Mouse (Mus musculus) cerebellum, postnatal 36 days (tissue): Measurements from ENCODE around the gene Ctnnd2.
"Not testable (repeated sequence)": the region's sequence is repeated elsewhere in the genome, so short reads cannot be mapped to it uniquely, and the experiment has no call there.

Source experiments
- DNase-seq, 2 experiments: peaks; one replicate each; pipeline ENCODE4 v3.0.0; 2021 to 2022; ENCODE audit warnings: mixed read lengths in 2 of 2

The Ctnnd2 gene

GRCm38 (mm10) chr15:30172391-30173281 lies at the start of gene Ctnnd2:
Ctnnd2 (plus strand) TSS chr15:30172593.
- peak; percentile 85 to 90 for DNase-seq

- DNase-seq: no peak
Observed at GRCm38 (mm10) chr15:30130705-30131104, 41.7 kb upstream of the Ctnnd2 start.

GRCm38 (mm10) chr15:30139626-30140025 lies 32.8 kb upstream of the Ctnnd2 start:
- not testable (repeated sequence) for DNase-seq

- DNase-seq: no peak
Observed at GRCm38 (mm10) chr15:30145413-30145812, 27.0 kb upstream of the Ctnnd2 start.

- DNase-seq: no peak
Observed at GRCm38 (mm10) chr15:30152176-30152575, 20.2 kb upstream of the Ctnnd2 start.

GRCm38 (mm10) chr15:30157975-30158374 lies 14.4 kb upstream of the Ctnnd2 start:
- no peak for DNase-seq

GRCm38 (mm10) chr15:30170031-30170430 lies 2.4 kb upstream of the Ctnnd2 start:
- DNase-seq: peak in 1 of 2 experiments; percentile 23

GRCm38 (mm10) chr15:30171493-30172195 lies 749 bp upstream of the Ctnnd2 start:
- DNase-seq: no peak

- peak; percentile 31 to 56 for DNase-seq
Observed at GRCm38 (mm10) chr15:30173370-30173941, 1.1 kb downstream of the Ctnnd2 start.

GRCm38 (mm10) chr15:30174321-30174720 lies 1.9 kb downstream of the Ctnnd2 start:
- DNase-seq: peak in 1 of 2 experiments; percentile 45

- no peak for DNase-seq
Observed at GRCm38 (mm10) chr15:30184020-30184419, 11.6 kb downstream of the Ctnnd2 start.

GRCm38 (mm10) chr15:30190872-30191271 lies 18.5 kb downstream of the Ctnnd2 start:
- peak; percentile 30 to 51 for DNase-seq

- peak; percentile 72 to 78 for DNase-seq
Observed at GRCm38 (mm10) chr15:30191931-30192668, 19.7 kb downstream of the Ctnnd2 start.

GRCm38 (mm10) chr15:30198429-30198828 lies 26.0 kb downstream of the Ctnnd2 start:
- DNase-seq: no peak

- no peak for DNase-seq
Observed at GRCm38 (mm10) chr15:30199785-30200184, 27.4 kb downstream of the Ctnnd2 start.

GRCm38 (mm10) chr15:30201211-30201610 lies 28.8 kb downstream of the Ctnnd2 start:
- no peak for DNase-seq

GRCm38 (mm10) chr15:30201617-30202016 lies 29.2 kb downstream of the Ctnnd2 start:
- no peak for DNase-seq

- DNase-seq: no peak
Observed at GRCm38 (mm10) chr15:30212746-30213145, 40.4 kb downstream of the Ctnnd2 start.

- peak; percentile 47 to 60 for DNase-seq
Observed at GRCm38 (mm10) chr15:30215871-30216270, 43.5 kb downstream of the Ctnnd2 start.

GRCm38 (mm10) chr15:30229112-30229511 lies 56.7 kb downstream of the Ctnnd2 start:
- DNase-seq: peak; percentile 44 to 47

GRCm38 (mm10) chr15:30235210-30236034 lies 63.0 kb downstream of the Ctnnd2 start:
- no peak for DNase-seq

- no peak for DNase-seq
Observed at GRCm38 (mm10) chr15:30240881-30241280, 68.5 kb downstream of the Ctnnd2 start.
